Mouse (Mus musculus) ovary, adult 18-20 months (tissue): ENCODE results near the gene Gm14440.
"Not testable (repeated sequence)": the region's sequence is repeated elsewhere in the genome, so short reads cannot be mapped to it uniquely, and the experiment has no call there.

Experiments
- DNase-seq: peaks from one replicate; pipeline ENCODE4 v3.0.0; 2022; ENCODE audit warnings: low spot score, mixed read lengths

Gene Gm14440

GRCm38 (mm10) chr2:175274825-175275224, at the start of gene Gm14440:
Gm14440 (plus strand) TSS chr2:175275125.
- not testable (repeated sequence) for DNase-seq
